Mouse (Mus musculus): Measurements from ENCODE around the gene Gmpr2. TPM values are rescaled to one million over a fixed set of nuclear protein-coding genes. Genes with fewer than 3 reads are reported as not detected.

Gene Gmpr2
- total and polyA plus RNA-seq, 2 experiments from 2014 or later: 27.4 to 29.2 TPM

- peak within 1 kb of the TSS; percentile 86 for H3K4me2 ChIP-seq (ENCODE audit: low read depth, low read length)
- H3K27me3 ChIP-seq (ENCODE audit: control insufficient read depth, insufficient read depth, low read length): no peaks in the 10 kb centered on the region
- no peaks in the 10 kb centered on the region for H3K4me1 ChIP-seq (ENCODE audit: control insufficient read depth, insufficient read depth)
- DNase-seq (ENCODE audit: low spot score) (peak; percentile 91), ATAC-seq (ENCODE audit: insufficient read depth, low read depth) (peak; percentile 97)
- peak within 1 kb of the TSS; percentile 73 for H3K4me3 ChIP-seq (ENCODE audit: low read depth, low read length)
- H3K36me3 ChIP-seq (replicated peaks; ENCODE audit: control insufficient read depth, insufficient read depth, low read length): peaks cover 38% of the 10 kb centered on the region
- H3K9me3 ChIP-seq (replicated peaks; ENCODE audit: control insufficient read depth, low read length): no peaks in the 10 kb centered on the region
- peak within 1 kb of the TSS; percentile 81 for H3K9ac ChIP-seq (replicated peaks; ENCODE audit: low read depth, low read length)
- TF ChIP-seq EP300 (IDR thresholded peaks at IDR 0.05; ENCODE audit: low read depth): peak; percentile 73; the same call in 1 of the 2 replicates
- peak; percentile 75 for TF ChIP-seq CTCF (IDR thresholded peaks at IDR 0.05; ENCODE audit: low read depth)
- under 1% methylated on average over 66 of the region's 66 CpGs for WGBS
- H3K27ac ChIP-seq (ENCODE audit: low read depth): peak within 1 kb of the TSS; percentile 79
These were observed 9.7 kb downstream of the Gmpr2 start, which contains the start of gene Tinf2 for GRCm38 (mm10) chr14:55681160-55682117. Tinf2 (minus strand) TSS chr14:55681820.

GRCm38 (mm10) chr14:55682118-55682493, 10.4 kb downstream of the Gmpr2 start:
- peak; percentile 7; the same call in 1 of the 2 replicates for ATAC-seq (ENCODE audit: insufficient read depth, low read depth)
- Histone ChIP-seq H3K4me1 (ENCODE audit: control insufficient read depth, insufficient read depth) (no peaks in the 10 kb centered on the region), H3K4me3 (ENCODE audit: low read depth, low read length) (peak overlapping the region; percentile 73)

GRCm38 (mm10) chr14:55689433-55689832, 17.7 kb downstream of the Gmpr2 start:
- 66% methylated on average over 10 of the region's 10 CpGs for WGBS
- H3K27ac ChIP-seq (ENCODE audit: low read depth): no peak overlapping the region
- H3K4me1 ChIP-seq (ENCODE audit: control insufficient read depth, insufficient read depth): no peaks in the 10 kb centered on the region
- DNase-seq (ENCODE audit: low spot score): no peak
- H3K4me2 ChIP-seq (ENCODE audit: low read depth, low read length): no peak overlapping the region
- H3K27me3 ChIP-seq (ENCODE audit: control insufficient read depth, insufficient read depth, low read length): no peaks in the 10 kb centered on the region
- no peaks in the 10 kb centered on the region for H3K36me3 ChIP-seq (replicated peaks; ENCODE audit: control insufficient read depth, insufficient read depth, low read length)
- no peak for ATAC-seq (ENCODE audit: insufficient read depth, low read depth)
- TF ChIP-seq CTCF (IDR thresholded peaks at IDR 0.05; ENCODE audit: low read depth) (no peak), EP300 (IDR thresholded peaks at IDR 0.05; ENCODE audit: low read depth) (no peak)
- H3K9ac ChIP-seq (replicated peaks; ENCODE audit: low read depth, low read length): no peak overlapping the region
- H3K9me3 ChIP-seq (replicated peaks; ENCODE audit: control insufficient read depth, low read length): no peaks in the 10 kb centered on the region
- no peak overlapping the region for H3K4me3 ChIP-seq (ENCODE audit: low read depth, low read length)

More at GRCm38 (mm10) chr14:55682118-55682493, 10.4 kb downstream of the Gmpr2 start:
- Histone ChIP-seq H3K9me3 (replicated peaks; ENCODE audit: control insufficient read depth, low read length) (no peaks in the 10 kb centered on the region), H3K27ac (ENCODE audit: low read depth) (peak overlapping the region; percentile 79), H3K36me3 (replicated peaks; ENCODE audit: control insufficient read depth, insufficient read depth, low read length) (peaks cover 31% of the 10 kb centered on the region), H3K9ac (replicated peaks; ENCODE audit: low read depth, low read length) (peak overlapping the region; percentile 81; the same call in 1 of the 2 replicates), H3K4me2 (ENCODE audit: low read depth, low read length) (peak overlapping the region; percentile 86), H3K27me3 (ENCODE audit: control insufficient read depth, insufficient read depth, low read length) (no peaks in the 10 kb centered on the region)
- no peak for TF ChIP-seq CTCF (IDR thresholded peaks at IDR 0.05; ENCODE audit: low read depth)
- TF ChIP-seq EP300 (IDR thresholded peaks at IDR 0.05; ENCODE audit: low read depth): no peak
- whole genome bisulfite sequencing: 12% methylated on average over 3 of the region's 3 CpGs
- DNase-seq (ENCODE audit: low spot score): no peak

- Histone ChIP-seq H3K36me3 (replicated peaks; ENCODE audit: control insufficient read depth, insufficient read depth, low read length) (no peaks in the 10 kb centered on the region), H3K9me3 (replicated peaks; ENCODE audit: control insufficient read depth, low read length) (no peaks in the 10 kb centered on the region), H3K27ac (ENCODE audit: low read depth) (no peak overlapping the region), H3K4me3 (ENCODE audit: low read depth, low read length) (no peak overlapping the region), H3K4me1 (ENCODE audit: control insufficient read depth, insufficient read depth) (no peaks in the 10 kb centered on the region), H3K9ac (replicated peaks; ENCODE audit: low read depth, low read length) (no peak overlapping the region), H3K4me2 (ENCODE audit: low read depth, low read length) (no peak overlapping the region), H3K27me3 (ENCODE audit: control insufficient read depth, insufficient read depth, low read length) (no peaks in the 10 kb centered on the region)
- TF ChIP-seq CTCF (IDR thresholded peaks at IDR 0.05; ENCODE audit: low read depth) (no peak), EP300 (IDR thresholded peaks at IDR 0.05; ENCODE audit: low read depth) (no peak)
- 69% methylated on average over 4 of the region's 4 CpGs for WGBS
- ATAC-seq (ENCODE audit: insufficient read depth, low read depth): no peak
- no peak for DNase-seq (ENCODE audit: low spot score)
These were observed 25.5 kb downstream of the Gmpr2 start for GRCm38 (mm10) chr14:55697226-55697625.

GRCm38 (mm10) chr14:55701131-55701530, 29.4 kb downstream of the Gmpr2 start:
- Histone ChIP-seq H3K9ac (replicated peaks; ENCODE audit: low read depth, low read length) (no peak overlapping the region), H3K4me3 (ENCODE audit: low read depth, low read length) (no peak overlapping the region)
- TF ChIP-seq EP300 (IDR thresholded peaks at IDR 0.05; ENCODE audit: low read depth): no peak
- no peak for TF ChIP-seq CTCF (IDR thresholded peaks at IDR 0.05; ENCODE audit: low read depth)

More at GRCm38 (mm10) chr14:55701131-55701530, 29.4 kb downstream of the Gmpr2 start:
- no peak for ATAC-seq (ENCODE audit: insufficient read depth, low read depth)
- WGBS: 61% methylated on average over 9 of the region's 9 CpGs
- no peak overlapping the region for H3K4me2 ChIP-seq (ENCODE audit: low read depth, low read length)
- no peaks in the 10 kb centered on the region for H3K36me3 ChIP-seq (replicated peaks; ENCODE audit: control insufficient read depth, insufficient read depth, low read length)
- no peaks in the 10 kb centered on the region for H3K27me3 ChIP-seq (ENCODE audit: control insufficient read depth, insufficient read depth, low read length)
- H3K4me1 ChIP-seq (ENCODE audit: control insufficient read depth, insufficient read depth): no peaks in the 10 kb centered on the region
- no peaks in the 10 kb centered on the region for H3K9me3 ChIP-seq (replicated peaks; ENCODE audit: control insufficient read depth, low read length)
- DNase-seq (ENCODE audit: low spot score): no peak
- no peak overlapping the region for H3K27ac ChIP-seq (ENCODE audit: low read depth)

All from heart, postnatal 0 days (tissue).